Mouse (Mus musculus): ENCODE data around the gene Glb1. TPM values are rescaled to one million over a fixed set of nuclear protein-coding genes. Genes with fewer than 3 reads are reported as not detected.
"Not testable (repeated sequence)": the region's sequence is repeated elsewhere in the genome, so short reads cannot be mapped to it uniquely, and the experiment has no call there.

Gene Glb1
- total RNA-seq (2022): 10 to 100 TPM; 37.0 to 40.6 (median 38.1) TPM

DNA sequence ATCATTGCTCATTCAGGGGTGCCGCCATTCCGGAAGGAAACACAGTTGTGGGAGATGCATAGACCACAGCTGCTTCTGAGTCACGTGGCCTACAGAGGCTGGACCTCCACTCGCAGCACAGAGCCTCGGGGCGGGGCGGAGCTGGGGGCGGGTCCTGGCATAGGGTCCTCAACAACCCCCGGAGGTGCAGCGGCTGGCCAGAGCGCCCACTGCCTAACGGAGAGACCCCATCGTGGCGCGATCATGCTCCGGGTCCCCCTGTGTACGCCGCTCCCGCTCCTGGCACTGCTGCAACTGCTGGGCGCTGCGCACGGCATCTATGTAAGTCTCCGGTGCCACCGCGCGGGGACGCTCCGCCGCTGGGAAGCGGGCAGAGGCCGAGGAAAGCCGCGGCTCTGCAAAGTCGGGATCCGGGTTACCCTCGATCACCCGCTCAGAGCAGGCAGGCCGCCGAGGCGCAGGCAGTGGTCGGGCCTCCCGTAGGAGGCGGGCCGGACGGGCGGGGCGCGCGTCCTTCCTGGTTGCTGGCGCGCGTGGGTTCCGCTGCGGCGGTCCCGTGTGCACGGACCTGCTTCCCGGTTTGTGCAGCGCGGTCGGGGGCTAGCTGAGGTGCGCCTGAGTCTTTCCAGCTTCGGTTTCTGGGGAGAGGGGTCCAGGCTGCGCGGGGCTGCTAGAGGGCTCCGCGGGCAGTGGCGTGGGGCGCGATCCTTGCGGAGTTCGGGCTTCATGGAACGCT is at the start of gene Glb1, which contains the start of gene Tmppe:
Glb1 (plus strand) TSS at position 128 of the 736 bp plus-strand sequence.
Tmppe (plus strand) TSS at position 157 of the 736 bp plus-strand sequence.
- peak; percentile 72 for DNase-seq

GRCm38 (mm10) chr9:114367783-114368470 is 32.9 kb upstream of the Glb1 start:
- DNase-seq: peak; percentile 79

DNA sequence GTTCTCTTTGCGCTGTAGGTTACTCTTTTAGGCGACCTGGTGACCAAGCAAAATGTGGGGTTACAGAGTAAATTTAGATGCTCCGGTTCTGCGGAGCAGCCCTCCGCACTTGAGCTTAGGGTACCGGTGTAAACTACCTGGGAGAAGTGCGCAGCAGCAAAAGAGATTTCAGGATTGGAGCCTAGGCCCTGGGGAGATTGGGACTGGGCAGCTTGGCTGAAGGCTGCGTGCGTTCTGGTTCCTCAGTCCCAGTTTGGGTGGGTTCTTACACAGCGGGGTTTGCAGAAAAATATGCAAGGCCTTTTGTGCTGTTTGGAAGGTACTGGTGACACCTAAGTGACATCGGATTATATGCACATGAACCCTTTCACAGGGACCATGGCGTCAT is 32.4 kb upstream of the Glb1 start:
- no peak for DNase-seq

- not testable (repeated sequence) for DNase-seq
These were observed 31.5 kb upstream of the Glb1 start for GRCm38 (mm10) chr9:114369389-114369788.

GRCm38 (mm10) chr9:114371717-114372116 is 29.2 kb upstream of the Glb1 start:
- not testable (repeated sequence) for DNase-seq

DNA sequence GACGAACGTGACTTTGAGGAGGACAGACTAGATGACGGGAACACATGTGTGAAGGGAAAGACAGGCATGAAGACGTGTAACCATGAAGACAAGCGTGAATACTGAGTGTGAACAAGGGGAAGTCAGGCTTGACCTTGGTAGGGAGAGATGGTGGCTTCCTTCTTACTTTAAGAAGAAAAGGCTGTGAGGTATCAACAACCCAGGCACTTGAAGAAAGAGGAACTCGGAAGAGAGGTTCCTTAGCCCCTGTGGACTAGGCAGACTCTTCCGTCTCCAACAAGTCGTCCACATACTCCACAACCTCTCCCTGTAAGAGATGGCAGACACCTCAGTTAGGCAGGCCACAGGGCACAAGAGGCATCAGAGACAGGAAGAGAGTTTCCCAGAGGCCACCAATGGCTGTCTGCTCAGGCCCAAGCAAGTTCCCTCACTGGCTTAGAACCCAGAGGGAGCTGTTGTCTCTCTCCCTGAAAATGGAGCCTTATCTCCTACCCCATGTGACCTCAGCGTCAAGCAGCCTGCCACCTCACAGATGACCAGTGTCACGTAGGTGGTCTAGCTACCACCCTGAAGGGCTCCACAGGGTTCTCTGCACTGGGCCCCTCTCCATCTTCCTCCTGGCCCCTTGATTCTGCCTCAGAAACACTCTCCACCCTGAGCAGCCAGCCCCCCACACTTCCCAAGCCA is 25.5 kb upstream of the Glb1 start:
- DNase-seq: no peak

- DNase-seq: no peak
These were observed 23.7 kb upstream of the Glb1 start for GRCm38 (mm10) chr9:114377168-114377567.

- DNase-seq: no peak
These were observed 21.0 kb upstream of the Glb1 start for GRCm38 (mm10) chr9:114379871-114380270.

GRCm38 (mm10) chr9:114380881-114381733 is 19.8 kb upstream of the Glb1 start:
- DNase-seq: no peak

DNA sequence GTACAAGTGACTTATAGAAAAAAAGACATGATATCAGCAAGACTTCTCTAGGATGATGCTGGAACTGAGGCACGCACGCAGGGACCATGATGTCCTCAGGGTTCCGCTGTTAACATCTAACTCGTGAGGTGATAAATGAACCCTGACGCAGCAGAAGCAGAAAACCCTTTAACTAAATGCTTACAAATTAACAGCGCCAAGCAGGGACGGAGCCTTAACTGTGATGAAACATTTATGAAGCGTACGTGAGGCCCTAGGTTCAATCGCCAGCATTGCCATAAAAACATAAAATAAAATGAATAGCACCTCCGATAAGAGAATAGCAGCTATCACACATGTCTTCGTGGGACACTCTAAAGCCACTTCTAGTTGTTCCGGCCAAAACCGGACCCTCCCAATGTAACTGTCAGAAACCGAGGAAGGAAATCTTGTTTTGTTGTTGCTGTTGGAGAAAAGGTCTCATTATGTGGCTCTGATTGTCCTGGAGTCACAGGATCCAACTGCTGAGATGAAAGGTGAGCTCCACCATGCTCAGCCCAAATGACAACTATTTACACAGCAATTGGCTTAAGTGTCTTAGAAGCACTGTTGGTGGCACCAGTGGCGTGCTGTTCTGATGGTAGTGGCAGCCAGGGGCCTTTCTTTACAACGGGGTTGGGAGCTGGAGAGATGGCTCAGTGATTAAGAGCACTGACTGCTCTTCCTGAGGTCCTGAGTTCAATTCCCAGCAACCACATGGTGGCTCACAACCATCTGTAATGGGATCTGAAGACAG is 17.8 kb upstream of the Glb1 start:
- DNase-seq: no peak

- DNase-seq: no peak
These were observed 16.2 kb upstream of the Glb1 start for GRCm38 (mm10) chr9:114384691-114385090.

- no peak for DNase-seq
These were observed 15.7 kb upstream of the Glb1 start for GRCm38 (mm10) chr9:114385160-114385559.

DNA sequence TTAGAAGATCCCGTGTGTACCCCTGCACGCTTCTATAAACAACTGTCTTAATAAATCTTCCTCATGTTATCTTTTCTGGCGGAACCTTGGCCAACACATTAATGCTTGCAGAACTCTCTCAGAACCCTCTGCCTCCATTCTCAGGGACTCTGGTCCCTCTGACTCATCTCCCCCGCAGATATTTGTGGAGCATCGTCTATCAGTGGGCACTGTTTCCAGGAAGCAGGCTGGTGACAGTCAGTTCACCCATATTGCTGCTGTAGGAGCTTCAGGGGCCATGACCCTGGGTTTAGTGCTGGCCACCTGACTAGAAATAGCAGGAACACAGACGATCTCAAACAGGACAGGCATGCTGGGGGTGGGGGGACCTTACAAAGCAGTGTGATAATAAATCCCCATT is 13.8 kb upstream of the Glb1 start:
- DNase-seq: peak; percentile 58

GRCm38 (mm10) chr9:114388288-114388687 is 12.6 kb upstream of the Glb1 start:
- peak; percentile 25 for DNase-seq

DNA sequence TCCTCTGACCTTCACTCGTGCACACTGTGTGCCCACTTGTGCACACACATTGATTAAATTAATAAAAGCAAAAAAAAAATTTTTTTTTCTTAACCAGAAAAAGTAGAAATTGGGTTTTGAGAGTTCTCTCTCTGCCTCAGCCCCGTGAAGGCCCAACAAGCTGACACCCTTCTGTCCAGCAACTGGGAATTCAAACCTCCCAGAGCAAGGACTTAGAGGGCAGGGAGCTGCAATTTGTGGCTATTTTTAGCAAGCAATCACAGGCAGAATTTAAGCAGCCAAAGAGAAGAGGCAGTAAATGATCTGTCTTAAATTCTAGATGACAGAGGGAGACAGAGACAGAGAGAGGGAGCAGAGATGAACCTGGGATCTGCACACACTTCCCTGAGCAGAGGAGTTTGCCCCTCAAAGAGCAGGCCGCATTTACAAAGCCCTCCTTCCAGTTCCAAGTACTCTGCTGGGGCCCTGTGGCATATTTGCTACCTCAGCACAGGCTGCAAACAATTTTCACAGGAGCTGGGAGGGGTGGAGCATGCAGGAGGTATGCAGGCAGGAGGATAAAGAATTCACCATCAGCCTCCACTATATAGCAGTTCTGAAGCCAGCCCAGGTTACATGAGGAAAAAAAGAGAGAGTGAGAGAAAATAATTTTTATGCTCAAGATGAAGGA is 12.0 kb upstream of the Glb1 start:
- no peak for DNase-seq

GRCm38 (mm10) chr9:114389371-114389904 is 11.4 kb upstream of the Glb1 start:
- DNase-seq: no peak

GRCm38 (mm10) chr9:114389905-114390748 is 10.7 kb upstream of the Glb1 start, which contains the start of gene Crtap:
Gene Crtap (minus strand): TSS chr9:114390675.
- peak; percentile 64 for DNase-seq

GRCm38 (mm10) chr9:114390749-114391075 is 10.2 kb upstream of the Glb1 start:
- DNase-seq: no peak

DNA sequence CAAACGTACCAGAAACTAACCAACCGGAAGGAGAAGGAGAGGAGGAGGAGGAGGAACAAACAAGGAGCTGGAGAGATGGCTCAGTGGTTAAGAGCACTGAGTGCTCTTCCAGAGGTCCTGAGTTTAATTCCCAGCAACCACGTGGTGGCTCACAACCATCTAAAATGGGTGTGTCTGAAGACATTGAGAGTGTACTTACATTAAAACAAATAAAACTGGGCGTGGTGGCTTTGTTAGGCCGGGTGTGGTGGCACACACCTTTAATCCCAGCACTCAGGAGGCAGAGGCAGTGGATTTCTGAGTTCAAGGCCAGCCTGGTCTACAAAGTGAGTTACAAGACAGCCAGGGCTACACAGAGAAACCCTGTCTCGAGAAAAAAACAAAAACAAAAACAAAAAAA is 6.7 kb upstream of the Glb1 start:
- DNase-seq: not testable (repeated sequence)

GRCm38 (mm10) chr9:114394677-114395076 is 6.2 kb upstream of the Glb1 start:
- no peak for DNase-seq

All from adrenal gland, adult 8-10 months (tissue).